Mouse (Mus musculus) gastrocnemius, adult 18-20 months (tissue): ENCODE data around the gene Ptprq. TPM values are rescaled to one million over a fixed set of nuclear protein-coding genes. Genes with fewer than 3 reads are reported as not detected.

Source experiments
- DNase-seq: peaks from one replicate; pipeline ENCODE4 v3.0.0; 2021; ENCODE audit warnings: low spot score
- long read RNA-seq, 2 experiments: library from polyadenylated mRNA; stranded (forward); transcript quantifications; one replicate each; pipeline ENCODE4 v2.0.0; 2021
- total RNA-seq, 2 experiments: library from RNA; stranded (reverse); gene quantifications; 2 replicates each; pipeline ENCODE4 v1.2.3; 2021

The Ptprq gene
- under 1 TPM; 0.17 to 0.21 TPM for total RNA-seq
- long read RNA-seq, experiment 1, partial matches to known transcripts: 0 of 1 reads
- long read RNA-seq, experiment 1, other reads (novel, unspliced or antisense): 1 of 1 reads
- long read RNA-seq, experiment 2, partial matches to known transcripts: 0 of 1 reads
- long read RNA-seq, experiment 2, other reads (novel, unspliced or antisense): 1 of 1 reads

GRCm38 (mm10) chr10:107719806-107720205 lies at the start of gene Ptprq:
TSS of gene Ptprq (minus strand) at chr10:107720051.
- no peak for DNase-seq

GRCm38 (mm10) chr10:107759624-107760023 lies 39.8 kb upstream of the Ptprq start:
- no peak for DNase-seq

- DNase-seq: no peak
Measured at GRCm38 (mm10) chr10:107753471-107753870, 33.6 kb upstream of the Ptprq start.

- no peak for DNase-seq
Measured at GRCm38 (mm10) chr10:107752351-107753143, 32.7 kb upstream of the Ptprq start.

- no peak for DNase-seq
Measured at GRCm38 (mm10) chr10:107751944-107752343, 32.1 kb upstream of the Ptprq start.

GRCm38 (mm10) chr10:107747566-107747965 lies 27.7 kb upstream of the Ptprq start:
- peak; percentile 25 for DNase-seq

GRCm38 (mm10) chr10:107746717-107747116 lies 26.9 kb upstream of the Ptprq start:
- no peak for DNase-seq

- DNase-seq: no peak
Measured at GRCm38 (mm10) chr10:107739815-107740214, 20.0 kb upstream of the Ptprq start.

- no peak for DNase-seq
Measured at GRCm38 (mm10) chr10:107737743-107738142, 17.9 kb upstream of the Ptprq start.

GRCm38 (mm10) chr10:107735448-107735847 lies 15.6 kb upstream of the Ptprq start:
- DNase-seq: no peak

GRCm38 (mm10) chr10:107734327-107734726 lies 14.5 kb upstream of the Ptprq start:
- no peak for DNase-seq

GRCm38 (mm10) chr10:107725631-107726030 lies 5.8 kb upstream of the Ptprq start:
- no peak for DNase-seq

- peak; percentile 13 for DNase-seq
Measured at GRCm38 (mm10) chr10:107704443-107704842, 15.4 kb downstream of the Ptprq start.

- no peak for DNase-seq
Measured at GRCm38 (mm10) chr10:107700944-107701343, 18.9 kb downstream of the Ptprq start.

GRCm38 (mm10) chr10:107698716-107699115 lies 21.1 kb downstream of the Ptprq start:
- DNase-seq: no peak

GRCm38 (mm10) chr10:107697177-107697576 lies 22.7 kb downstream of the Ptprq start:
- no peak for DNase-seq

- no peak for DNase-seq
Measured at GRCm38 (mm10) chr10:107687382-107687781, 32.5 kb downstream of the Ptprq start.

GRCm38 (mm10) chr10:107675994-107676393 lies 43.9 kb downstream of the Ptprq start:
- DNase-seq: no peak

GRCm38 (mm10) chr10:107668374-107669094 lies 51.3 kb downstream of the Ptprq start:
- no peak for DNase-seq

- no peak for DNase-seq
Measured at GRCm38 (mm10) chr10:107662372-107663065, 57.3 kb downstream of the Ptprq start.

GRCm38 (mm10) chr10:107661970-107662369 lies 57.9 kb downstream of the Ptprq start:
- no peak for DNase-seq

GRCm38 (mm10) chr10:107659141-107659540 lies 60.7 kb downstream of the Ptprq start:
- DNase-seq: no peak
